Mouse (Mus musculus) MEL (cell line): ENCODE measurements at regions not wholly inside any gene's neighbourhood (a gene's known extent, or its start where the extent isn't known, plus 50 kb on each side); places are given as distances from the start of the nearest gene placed in this dataset.

Experiments used
- DNase-seq: peaks from one replicate; pipeline ENCODE4 v3.0.0; 2011; ENCODE audit warnings: low read depth, low spot score
- H3K27ac ChIP-seq: 2 replicates; pipeline ENCODE4 v1.5.1; 2012; ENCODE audit warnings: low read depth, mild to moderate bottlenecking, control low read depth, low read length, moderate library complexity; ENCODE audit not compliant: control insufficient read depth
- H3K27me3 ChIP-seq, 2 experiments: fragments of 150-350 bp in 1 of 2; sonication (generic) in 1 of 2; 2 replicates each; pipeline ENCODE4 v1.6.1; 2012; ENCODE audit warnings: low read length in 2 of 2, mild to moderate bottlenecking in 2 of 2, improper control_type of control experiment in 1 of 2, moderate library complexity in 1 of 2; ENCODE audit not compliant: insufficient read depth in 2 of 2, control insufficient read depth in 1 of 2
- H3K36me3 ChIP-seq, 2 experiments: 2 replicates each; pipeline ENCODE4 v1.6.1; 2012 to 2014; ENCODE audit warnings: low read length in 2 of 2, improper control_type of control experiment in 1 of 2, inconsistent platforms in 1 of 2, mild to moderate bottlenecking in 1 of 2; ENCODE audit not compliant: insufficient read depth in 2 of 2, control insufficient read depth in 1 of 2
- H3K4me1 ChIP-seq, 2 experiments: fragments of 150-350 bp in 1 of 2; sonication (generic) in 1 of 2; 2 replicates each; pipeline ENCODE4 v1.6.1; 2012; ENCODE audit warnings: low read length in 2 of 2, improper control_type of control experiment in 1 of 2, mild to moderate bottlenecking in 1 of 2; ENCODE audit not compliant: insufficient read depth in 2 of 2, control insufficient read depth in 1 of 2
- H3K4me3 ChIP-seq, 2 experiments: fragments of 150-350 bp in 1 of 2; sonication (generic) in 1 of 2; 2 replicates each; pipeline ENCODE4 v1.5.1; 2012; ENCODE audit warnings: low read depth in 2 of 2, low read length in 2 of 2, mild to moderate bottlenecking in 2 of 2, moderate library complexity in 2 of 2, control low read depth in 1 of 2, improper control_type of control experiment in 1 of 2; ENCODE audit not compliant: control insufficient read depth in 1 of 2, insufficient read depth in 1 of 2
- H3K79me2 ChIP-seq: 2 replicates; pipeline ENCODE4 v1.6.1; 2012; ENCODE audit warnings: mild to moderate bottlenecking, low read length, moderate library complexity; ENCODE audit not compliant: control insufficient read depth, poor library complexity, insufficient read depth
- H3K9ac ChIP-seq: 2 replicates; pipeline ENCODE4 v1.6.1; 2012; ENCODE audit warnings: low read depth, mild to moderate bottlenecking, control low read depth, low read length, moderate library complexity; ENCODE audit not compliant: control insufficient read depth, poor library complexity, severe bottlenecking
- H3K9me3 ChIP-seq: fragments of 150-350 bp; sonication (generic); replicated peaks from 2 replicates; pipeline ENCODE4 v1.6.1; 2012; ENCODE audit warnings: mild to moderate bottlenecking, low read length, improper control_type of control experiment, moderate library complexity; ENCODE audit not compliant: insufficient read depth
- E2F4 ChIP-seq: IDR thresholded peaks from 2 replicates; pipeline ENCODE4 v1.6.1; 2011; ENCODE audit warnings: low read depth, low read length, improper control_type of control experiment, borderline replicate concordance
- ELF1 ChIP-seq: IDR thresholded peaks from 2 replicates; pipeline ENCODE4 v1.6.1; 2014; ENCODE audit warnings: low read depth, mild to moderate bottlenecking, inconsistent platforms, low read length, improper control_type of control experiment, moderate library complexity
- EP300 ChIP-seq, 2 experiments: IDR thresholded peaks; 2 replicates each; pipeline ENCODE4 v1.6.1; 2011; ENCODE audit warnings: improper control_type of control experiment in 2 of 2, low read length in 2 of 2, low read depth in 1 of 2, mild to moderate bottlenecking in 1 of 2
- ETS1 ChIP-seq: IDR thresholded peaks from 2 replicates; pipeline ENCODE4 v1.6.1; 2012; ENCODE audit warnings: low read depth, mild to moderate bottlenecking, inconsistent platforms, low read length, improper control_type of control experiment, moderate library complexity
- MYB ChIP-seq: IDR thresholded peaks from 2 replicates; pipeline ENCODE4 v1.6.1; 2011; ENCODE audit warnings: mild to moderate bottlenecking, low read depth, low read length, improper control_type of control experiment
- NRF1 ChIP-seq: IDR thresholded peaks from 2 replicates; pipeline ENCODE4 v1.6.1; 2014; ENCODE audit warnings: low read depth, mild to moderate bottlenecking, inconsistent platforms, low read length, improper control_type of control experiment, moderate library complexity; ENCODE audit not compliant: poor library complexity, insufficient read depth, severe bottlenecking
- POLR2AphosphoS2 ChIP-seq: IDR thresholded peaks from 2 replicates; pipeline ENCODE4 v1.6.1; 2011; ENCODE audit warnings: low read length, improper control_type of control experiment
- POLR2AphosphoS5 ChIP-seq: IDR thresholded peaks from 2 replicates; pipeline ENCODE4 v1.6.1; 2012; ENCODE audit warnings: low read depth, borderline replicate concordance, mild to moderate bottlenecking, inconsistent platforms, low read length, moderate library complexity, mixed read lengths
- RAD21 ChIP-seq: IDR thresholded peaks from 2 replicates; pipeline ENCODE4 v1.6.1; 2011; ENCODE audit warnings: mild to moderate bottlenecking, low read depth, low read length, improper control_type of control experiment
- RCOR1 ChIP-seq: IDR thresholded peaks from 2 replicates; pipeline ENCODE4 v1.6.1; 2012; ENCODE audit warnings: low read depth, mild to moderate bottlenecking, inconsistent platforms, low read length, improper control_type of control experiment
- SIN3A ChIP-seq: IDR thresholded peaks from 2 replicates; pipeline ENCODE4 v1.6.1; 2012; ENCODE audit warnings: low read length, improper control_type of control experiment, inconsistent platforms
- TBP ChIP-seq: IDR thresholded peaks from 2 replicates; pipeline ENCODE4 v1.8.0; 2011; ENCODE audit warnings: low read depth, low read length, improper control_type of control experiment
- ZC3H11A ChIP-seq: IDR thresholded peaks from 2 replicates; pipeline ENCODE4 v1.6.1; 2012; ENCODE audit warnings: low read depth, mild to moderate bottlenecking, inconsistent platforms, low read length, improper control_type of control experiment
- ZKSCAN1 ChIP-seq: IDR thresholded peaks from 2 replicates; pipeline ENCODE4 v1.6.1; 2012; ENCODE audit warnings: low read depth, mild to moderate bottlenecking, inconsistent platforms, low read length, improper control_type of control experiment, moderate library complexity
- ZNF384 ChIP-seq: IDR thresholded peaks from 2 replicates; pipeline ENCODE4 v1.6.1; 2012; ENCODE audit warnings: low read depth, mild to moderate bottlenecking, inconsistent platforms, low read length, improper control_type of control experiment

DNA sequence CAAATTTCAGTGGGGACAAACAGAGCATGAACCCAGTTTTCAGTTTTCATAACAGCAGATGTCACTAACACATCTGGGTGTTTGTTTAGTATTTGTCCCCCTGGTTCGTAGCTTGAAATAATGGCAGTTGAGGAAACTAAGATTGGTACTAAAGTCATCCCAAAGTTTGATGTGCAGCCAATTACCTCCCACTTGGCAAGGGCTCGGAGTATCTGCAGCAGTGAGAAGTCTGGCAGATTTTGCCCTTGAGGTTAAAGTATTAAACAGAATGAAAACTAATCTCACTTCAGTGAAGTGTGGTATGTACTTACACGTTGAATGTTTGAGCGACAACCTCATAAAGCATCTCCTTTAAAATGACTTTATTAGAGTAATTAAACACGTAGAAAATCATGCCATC, 264.5 kb upstream of the AI593442 start:
- H3K4me1 ChIP-seq: no peaks in the 10 kb centered on the region
- TF ChIP-seq RCOR1: no peak
- H3K9ac ChIP-seq: no peak overlapping the region
- H3K27ac ChIP-seq: no peak overlapping the region
- H3K36me3 ChIP-seq: no peaks in the 10 kb centered on the region
- H3K79me2 ChIP-seq: no peaks in the 10 kb centered on the region
- H3K9me3 ChIP-seq: no peaks in the 10 kb centered on the region
- no peaks in the 10 kb centered on the region for H3K27me3 ChIP-seq
- no peak overlapping the region for H3K4me3 ChIP-seq
- no peak for DNase-seq

DNA sequence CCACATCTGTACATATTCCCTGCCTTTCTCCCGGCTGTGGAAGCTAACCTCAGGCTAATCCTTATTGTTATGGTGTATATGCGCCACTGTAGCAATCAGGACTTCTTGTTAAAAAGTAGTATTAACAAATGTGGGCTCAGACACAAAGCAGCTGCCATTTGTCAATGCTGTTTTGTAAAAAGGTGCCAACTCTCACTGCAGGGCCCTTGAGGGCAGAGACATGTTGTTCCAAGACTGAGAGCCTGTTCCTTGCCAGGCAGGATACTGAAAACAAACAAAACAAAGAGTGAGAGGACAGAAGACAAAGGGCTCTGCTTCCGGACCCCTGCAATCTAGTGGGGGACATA, 262.0 kb upstream of the AI593442 start:
- Histone ChIP-seq H3K79me2 (no peaks in the 10 kb centered on the region), H3K4me3 (no peak overlapping the region), H3K4me1 (no peaks in the 10 kb centered on the region), H3K9ac (no peak overlapping the region), H3K36me3 (no peaks in the 10 kb centered on the region), H3K27ac (no peak overlapping the region), H3K27me3 (no peaks in the 10 kb centered on the region), H3K9me3 (no peaks in the 10 kb centered on the region)
- DNase-seq: no peak
- TF ChIP-seq ZC3H11A (no peak), ELF1 (no peak), ETS1 (no peak), POLR2AphosphoS2 (no peak), ZKSCAN1 (no peak), NRF1 (no peak), ZNF384 (no peak), MYB (no peak)

DNA sequence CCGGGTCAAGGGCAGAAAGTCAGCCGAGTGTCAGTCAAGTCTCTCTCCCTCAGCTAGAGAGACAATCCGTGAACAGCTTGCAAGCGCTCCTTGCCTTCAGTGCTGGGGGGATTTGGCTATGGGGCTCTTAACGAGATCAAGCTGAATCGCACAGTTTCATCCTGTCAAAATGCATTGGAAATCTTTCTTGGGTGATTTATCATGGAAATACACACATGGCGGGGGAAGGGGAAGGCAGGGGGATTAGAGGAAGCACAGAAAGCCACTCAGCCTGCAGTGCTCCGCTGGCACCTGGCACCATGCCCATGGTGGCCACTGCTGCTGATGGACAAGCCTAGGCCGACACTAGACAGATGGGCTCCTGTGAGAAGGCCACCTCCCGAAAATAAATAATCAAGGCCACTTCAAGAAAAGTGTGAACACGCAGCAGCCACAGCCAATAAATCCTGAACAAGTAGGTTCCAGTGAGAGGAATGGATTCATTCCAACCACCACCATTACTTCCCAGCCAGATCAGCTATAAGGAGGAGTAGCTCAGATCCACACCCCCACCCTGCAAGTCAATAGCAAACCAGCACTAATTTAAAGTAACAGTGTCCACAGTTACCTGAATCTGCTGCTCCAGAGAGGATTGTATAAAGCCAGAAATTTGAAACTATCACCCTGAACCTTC, 261.5 kb upstream of the AI593442 start:
- H3K27ac ChIP-seq: no peak overlapping the region
- H3K4me3 ChIP-seq: no peak overlapping the region
- H3K4me1 ChIP-seq: no peaks in the 10 kb centered on the region
- TF ChIP-seq RAD21 (no peak), TBP (no peak), SIN3A (no peak), E2F4 (no peak), POLR2AphosphoS5 (no peak), ZNF384 (no peak), EP300 (IDR thresholded peaks at IDR 0.05; ENCODE audit: low read depth in 1 of 2, low read length in 2 of 2) (no peak), MYB (no peak)
- no peak overlapping the region for H3K9ac ChIP-seq
- H3K79me2 ChIP-seq: no peaks in the 10 kb centered on the region
- H3K36me3 ChIP-seq: no peaks in the 10 kb centered on the region
- H3K9me3 ChIP-seq: no peaks in the 10 kb centered on the region
- DNase-seq: no peak
- H3K27me3 ChIP-seq: no peaks in the 10 kb centered on the region
